Mouse (Mus musculus) ES-Bruce4 (cell line): Measurements from ENCODE around the gene Trp63. TPM values are rescaled to one million over a fixed set of nuclear protein-coding genes. Genes with fewer than 3 reads are reported as not detected.

Source experiments
- H3K27ac ChIP-seq: 2 replicates; pipeline ENCODE4 v1.5.1; 2012; ENCODE audit warnings: low read length, inconsistent platforms; ENCODE audit not compliant: insufficient read depth
- H3K27me3 ChIP-seq: 2 replicates; pipeline ENCODE4 v1.6.1; 2012; ENCODE audit warnings: mild to moderate bottlenecking, low read length, inconsistent platforms; ENCODE audit not compliant: control insufficient read depth, poor library complexity, insufficient read depth, severe bottlenecking
- H3K36me3 ChIP-seq: 2 replicates; pipeline ENCODE4 v1.6.1; 2012; ENCODE audit warnings: inconsistent platforms, mild to moderate bottlenecking, low read length, moderate library complexity; ENCODE audit not compliant: control insufficient read depth, poor library complexity, insufficient read depth, severe bottlenecking
- H3K4me1 ChIP-seq: one replicate; pipeline ENCODE4 v1.8.1; 2011; ENCODE audit warnings: low read length; ENCODE audit not compliant: control insufficient read depth, insufficient read depth
- H3K4me3 ChIP-seq: 2 replicates; pipeline ENCODE4 v1.5.1; 2011; ENCODE audit warnings: low read depth, mild to moderate bottlenecking, low read length
- H3K9ac ChIP-seq: 2 replicates; pipeline ENCODE4 v1.6.1; 2012; ENCODE audit warnings: low read depth, mild to moderate bottlenecking, inconsistent platforms; ENCODE audit not compliant: poor library complexity, severe bottlenecking
- H3K9me3 ChIP-seq: replicated peaks from 2 replicates; pipeline ENCODE4 v1.6.1; 2012; ENCODE audit warnings: mild to moderate bottlenecking, low read length, inconsistent platforms; ENCODE audit not compliant: control insufficient read depth, poor library complexity, insufficient read depth, severe bottlenecking
- CTCF ChIP-seq: IDR thresholded peaks from one replicate; pipeline ENCODE4 v1.8.1; 2011; ENCODE audit warnings: low read depth, low read length
- EP300 ChIP-seq: IDR thresholded peaks from 2 replicates; pipeline ENCODE4 v1.6.1; 2011; ENCODE audit warnings: low read depth, low read length; ENCODE audit not compliant: insufficient read depth
- POLR2A ChIP-seq: IDR thresholded peaks from one replicate; pipeline ENCODE4 v1.8.1; 2011; ENCODE audit warnings: low read length; ENCODE audit not compliant: insufficient read depth
- polyA plus RNA-seq: library from polyadenylated mRNA; stranded (reverse); fragments of >200 nt; gene quantifications from 2 replicates; pipeline ENCODE4 v1.2.4, GENCODE M21; 2011; ENCODE audit warnings: low read depth; ENCODE audit not compliant: missing spikeins, insufficient read depth, insufficient read length

The Trp63 gene
- polyA plus RNA-seq, 1 experiment = 0.61 TPM

DNA sequence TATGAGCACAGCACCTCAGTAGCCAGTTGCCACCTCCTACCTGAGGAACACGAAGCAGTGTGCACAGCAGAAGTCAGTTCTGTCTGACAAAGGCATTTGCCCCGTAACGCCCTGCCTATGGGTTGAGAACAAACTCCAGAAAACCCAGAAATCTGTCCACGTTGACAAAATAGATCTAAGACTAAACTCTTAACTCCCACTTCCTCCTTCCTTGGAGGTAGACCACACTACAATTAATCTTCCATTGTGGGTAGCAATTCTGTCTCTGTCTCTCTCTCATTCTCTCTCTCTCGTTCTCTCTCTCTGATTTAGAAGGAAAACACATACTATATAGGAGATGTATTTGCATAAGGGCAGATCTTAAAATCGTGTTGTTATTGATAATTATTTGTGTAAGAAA, 159.4 kb downstream of the Trp63 start:
- Histone ChIP-seq H3K27me3 (no peaks in the 10 kb centered on the region), H3K4me1 (no peaks in the 10 kb centered on the region), H3K9ac (no peak overlapping the region), H3K36me3 (no peaks in the 10 kb centered on the region), H3K27ac (no peak overlapping the region), H3K9me3 (no peaks in the 10 kb centered on the region), H3K4me3 (no peak overlapping the region)
- no peak for TF ChIP-seq CTCF
- no peak for TF ChIP-seq EP300
- no peak for TF ChIP-seq POLR2A

DNA sequence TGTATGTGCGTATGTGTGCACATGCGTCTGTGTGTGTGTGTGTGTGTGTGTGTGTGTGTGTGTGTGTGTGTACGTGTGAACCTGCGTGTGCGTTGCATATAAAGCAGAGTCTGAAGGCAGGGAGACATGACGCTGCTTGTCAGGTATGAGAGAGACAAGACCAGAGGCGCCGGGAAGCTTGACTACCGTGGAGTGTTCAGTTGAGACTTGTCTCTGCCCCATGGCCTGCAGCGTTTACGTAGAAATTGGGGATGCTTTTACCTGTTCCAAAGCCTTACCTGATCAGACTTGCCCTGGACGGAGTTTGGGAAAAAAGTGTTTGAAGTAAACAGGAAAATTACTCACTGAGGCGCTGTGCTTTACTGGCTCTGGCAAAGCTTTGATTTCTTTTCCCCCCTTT, 160.1 kb downstream of the Trp63 start:
- Histone ChIP-seq H3K27me3 (no peaks in the 10 kb centered on the region), H3K4me1 (no peaks in the 10 kb centered on the region)
- TF ChIP-seq POLR2A (no peak), EP300 (no peak), CTCF (no peak)

DNA sequence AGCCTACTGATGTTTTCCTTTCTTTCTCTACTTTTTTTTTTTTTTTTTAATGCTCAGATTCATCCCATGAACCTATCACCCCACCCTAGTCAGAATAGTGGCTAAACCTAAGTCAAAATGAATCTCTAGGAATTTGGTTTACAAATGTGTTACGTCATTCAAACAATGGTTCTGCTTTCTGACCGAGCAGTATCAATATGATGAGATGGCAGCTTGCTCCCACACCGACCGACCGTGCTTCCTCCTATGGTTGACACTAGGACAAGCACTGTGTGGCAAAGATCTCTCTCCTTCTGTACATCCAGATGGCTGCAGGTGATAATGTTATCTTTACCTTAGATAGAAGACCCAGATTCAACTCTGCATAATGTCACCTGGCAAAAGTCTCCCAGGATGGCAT, 163.0 kb downstream of the Trp63 start:
- H3K27ac ChIP-seq = no peak overlapping the region
- H3K4me3 ChIP-seq = no peak overlapping the region
- no peaks in the 10 kb centered on the region for H3K4me1 ChIP-seq
- no peak overlapping the region for H3K9ac ChIP-seq
- H3K27me3 ChIP-seq = no peaks in the 10 kb centered on the region; the same call in 1 of the 2 replicates
- H3K9me3 ChIP-seq = no peaks in the 10 kb centered on the region
- no peaks in the 10 kb centered on the region for H3K36me3 ChIP-seq
- no peak for TF ChIP-seq CTCF
- TF ChIP-seq POLR2A = no peak
- no peak for TF ChIP-seq EP300

More for the DNA sequence above, 160.1 kb downstream of the Trp63 start:
- H3K4me3 ChIP-seq = no peak overlapping the region
- no peaks in the 10 kb centered on the region for H3K9me3 ChIP-seq
- H3K9ac ChIP-seq = no peak overlapping the region
- H3K36me3 ChIP-seq = no peaks in the 10 kb centered on the region
- no peak overlapping the region for H3K27ac ChIP-seq

DNA sequence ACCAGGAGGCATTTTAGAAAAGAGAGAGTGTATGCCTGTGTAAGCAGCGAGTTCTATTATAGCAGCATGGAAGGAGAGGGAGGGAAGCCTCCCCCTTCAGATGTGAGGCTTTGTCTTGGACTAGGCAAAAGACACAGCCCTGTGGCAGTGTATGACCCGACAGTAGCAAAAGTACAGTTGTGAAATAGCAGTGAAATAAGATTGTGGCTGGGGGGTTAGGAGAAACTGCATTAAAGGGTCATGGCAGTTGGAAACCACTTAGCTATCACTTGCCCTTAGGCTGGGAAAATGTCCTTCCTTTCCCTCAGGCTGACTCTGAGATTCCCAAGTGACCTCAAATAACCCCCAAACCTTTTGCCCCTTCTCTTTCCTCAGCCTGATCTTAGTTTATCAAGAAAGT, 164.9 kb downstream of the Trp63 start:
- H3K4me3 ChIP-seq = no peak overlapping the region
- no peaks in the 10 kb centered on the region for H3K9me3 ChIP-seq
- no peak overlapping the region for H3K27ac ChIP-seq
- no peaks in the 10 kb centered on the region for H3K4me1 ChIP-seq
- H3K27me3 ChIP-seq = no peaks in the 10 kb centered on the region; the same call in 1 of the 2 replicates
- no peaks in the 10 kb centered on the region for H3K36me3 ChIP-seq
- H3K9ac ChIP-seq = no peak overlapping the region
- no peak for TF ChIP-seq CTCF
- TF ChIP-seq EP300 = no peak
- no peak for TF ChIP-seq POLR2A

DNA sequence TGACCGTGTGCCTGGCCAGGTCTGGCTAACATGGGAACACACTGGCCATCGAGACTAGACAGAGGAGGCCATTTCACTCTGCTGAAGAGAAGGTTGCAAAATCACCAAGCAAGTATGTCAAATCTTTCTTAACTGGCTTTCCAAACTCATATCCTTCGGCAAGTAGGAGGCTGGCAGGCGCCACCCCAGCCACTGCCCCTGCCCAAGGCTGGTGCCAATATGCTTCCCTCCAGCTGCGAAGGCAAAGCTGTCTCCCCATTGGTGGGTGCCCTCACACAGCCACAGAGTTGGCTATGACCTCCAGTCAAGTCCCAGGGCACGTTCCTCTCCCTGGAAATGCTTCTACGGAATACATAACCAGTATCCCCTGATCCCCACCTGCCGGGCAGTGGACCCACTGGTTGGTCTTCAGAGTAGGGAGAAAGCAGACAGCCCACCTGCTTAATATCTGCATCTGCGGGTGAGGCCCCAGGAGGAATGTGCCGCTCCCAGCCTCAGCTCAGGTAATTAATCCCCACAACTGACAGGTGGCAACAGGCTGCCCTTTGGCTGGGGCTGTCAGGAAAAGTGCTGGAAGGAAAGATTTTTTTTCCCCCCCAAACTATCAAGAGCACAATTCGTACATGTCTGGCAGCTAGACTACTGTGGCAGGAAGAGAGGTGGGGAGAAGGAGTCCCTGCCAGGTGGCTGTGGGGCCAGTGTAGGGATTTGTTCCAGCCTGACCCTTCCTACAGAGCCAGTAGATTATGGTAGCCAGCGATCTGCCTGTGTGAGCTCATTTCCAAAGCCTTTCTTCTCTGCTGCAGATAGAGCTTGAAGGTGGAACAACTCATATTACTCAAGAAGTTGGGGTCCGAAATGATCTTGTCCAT, 166.3 kb downstream of the Trp63 start:
- no peak overlapping the region for H3K27ac ChIP-seq

DNA sequence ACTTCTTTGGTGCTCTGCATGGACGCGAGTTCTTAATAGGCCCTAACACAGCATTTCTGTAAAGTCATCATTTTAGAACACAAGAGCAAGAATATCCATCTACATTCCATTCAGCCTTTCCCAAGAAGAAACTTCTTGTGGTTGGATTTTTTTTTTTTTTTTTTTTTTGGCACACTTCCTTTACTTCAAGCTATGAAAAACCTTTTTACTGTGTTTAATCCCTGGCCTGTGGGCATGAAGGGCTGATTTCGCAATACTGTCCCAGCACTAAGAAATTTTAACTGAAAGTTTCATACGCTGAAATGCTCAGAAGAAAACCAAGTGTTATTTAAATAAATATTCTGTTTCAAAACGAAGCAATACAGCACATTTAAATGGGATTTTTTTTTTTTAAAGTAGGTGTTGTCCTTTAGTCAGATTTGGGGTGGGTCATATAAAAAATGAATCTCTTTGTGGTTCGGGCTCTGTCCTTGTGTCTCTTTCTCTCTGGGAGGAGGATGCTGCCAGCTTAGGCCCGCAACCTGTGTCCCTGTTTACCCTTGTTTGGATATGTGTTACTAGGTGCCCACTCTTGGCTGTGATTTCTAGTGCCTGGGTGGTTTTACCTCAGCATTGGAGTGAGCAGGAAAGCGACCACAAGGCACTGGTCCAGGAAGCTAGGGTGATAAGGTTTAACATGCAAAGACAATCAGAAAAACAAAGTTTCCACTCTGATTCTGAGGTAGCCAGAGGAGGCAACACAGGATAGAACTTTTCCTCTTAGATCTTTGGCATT, 177.4 kb downstream of the Trp63 start:
- H3K4me1 ChIP-seq = no peaks in the 10 kb centered on the region
- no peak overlapping the region for H3K27ac ChIP-seq
- H3K4me3 ChIP-seq = no peak overlapping the region
- H3K9ac ChIP-seq = no peak overlapping the region
- H3K36me3 ChIP-seq = no peaks in the 10 kb centered on the region
- TF ChIP-seq POLR2A = no peak
- no peak for TF ChIP-seq CTCF
- TF ChIP-seq EP300 = no peak
- H3K27me3 ChIP-seq = no peaks in the 10 kb centered on the region; the same call in 1 of the 2 replicates
- H3K9me3 ChIP-seq = no peaks in the 10 kb centered on the region

More for the DNA sequence above, 166.3 kb downstream of the Trp63 start:
- Histone ChIP-seq H3K27me3 (no peaks in the 10 kb centered on the region; the same call in 1 of the 2 replicates), H3K9me3 (no peaks in the 10 kb centered on the region), H3K36me3 (no peaks in the 10 kb centered on the region), H3K4me1 (no peaks in the 10 kb centered on the region), H3K4me3 (no peak overlapping the region), H3K9ac (no peak overlapping the region)
- TF ChIP-seq EP300 (no peak), POLR2A (no peak), CTCF (no peak)
